Mouse (Mus musculus) heart, embryonic 13.5 days (tissue): ENCODE measurements around the gene Gadl1. TPM values are rescaled to one million over a fixed set of nuclear protein-coding genes. Genes with fewer than 3 reads are reported as not detected.

Experiments
- ATAC-seq: fragments of 200-750 bp; cut with Nextera tagmentation; 2 replicates; pipeline ENCODE4 v1.8.0; 2017; ENCODE audit warnings: moderate TSS enrichment; ENCODE audit not compliant: insufficient number of reproducible peaks, low FRiP score, low TSS enrichment; ENCODE audit errors: extremely low read depth
- H3K27ac ChIP-seq: fragments of 300-500 bp; sonication (generic); replicated peaks from 2 replicates; pipeline ENCODE4 v1.5.1; 2015; ENCODE audit warnings: moderate library complexity, mild to moderate bottlenecking, inconsistent platforms
- H3K27me3 ChIP-seq: fragments of 300-500 bp; sonication (generic); replicated peaks from 2 replicates; pipeline ENCODE4 v1.6.1; 2015; ENCODE audit warnings: mild to moderate bottlenecking, inconsistent platforms
- H3K36me3 ChIP-seq: fragments of 300-500 bp; sonication (generic); 2 replicates; pipeline ENCODE4 v1.6.1; 2015; ENCODE audit warnings: mild to moderate bottlenecking, inconsistent platforms
- H3K4me1 ChIP-seq: fragments of 300-500 bp; sonication (generic); 2 replicates; pipeline ENCODE4 v1.6.1; 2015; ENCODE audit warnings: inconsistent platforms
- H3K4me2 ChIP-seq: fragments of 300-500 bp; sonication (generic); 2 replicates; pipeline ENCODE4 v1.6.1; 2015; ENCODE audit warnings: inconsistent platforms, mild to moderate bottlenecking, moderate library complexity
- H3K4me3 ChIP-seq: fragments of 300-500 bp; sonication (generic); 2 replicates; pipeline ENCODE4 v1.5.1; 2015; ENCODE audit warnings: moderate library complexity, mild to moderate bottlenecking, inconsistent platforms
- H3K9ac ChIP-seq: fragments of 300-500 bp; sonication (generic); 2 replicates; pipeline ENCODE4 v1.6.1; 2015; ENCODE audit warnings: inconsistent platforms, mild to moderate bottlenecking, moderate library complexity
- H3K9me3 ChIP-seq: fragments of 300-500 bp; sonication (generic); 2 replicates; pipeline ENCODE4 v1.6.1; 2016; ENCODE audit warnings: inconsistent platforms
- WGBS: fragments of 180-500 bp; shearing (Covaris S2); methylation state at CpG from one replicate; pipeline ENCODE4 v1.1.7; 2015; ENCODE audit warnings: mixed read lengths; 5-methylcytosine and 5-hydroxymethylcytosine counted together
- polyA plus RNA-seq: library from polyadenylated mRNA; unstranded; fragments of >200 nt; fragmentation: Nextera tagmentation; extraction: Ambion mirVana; gene quantifications from 2 replicates; pipeline ENCODE4 v1.2.1, GENCODE M21; 2015

Gadl1 gene
- polyA plus RNA-seq, 1 experiment from 2014 or later = 0.48 TPM

GRCm38 (mm10) chr9:116115875-116116274, 206.6 kb downstream of the Gadl1 start:
- H3K36me3 ChIP-seq = peaks cover 51% of the 10 kb centered on the region
- no peak overlapping the region for H3K9ac ChIP-seq
- H3K9me3 ChIP-seq = no peaks in the 10 kb centered on the region
- H3K27ac ChIP-seq = no peak overlapping the region
- H3K4me3 ChIP-seq = no peak overlapping the region
- ATAC-seq = no peak
- no peaks in the 10 kb centered on the region for H3K27me3 ChIP-seq
- H3K4me2 ChIP-seq = no peak overlapping the region
- H3K4me1 ChIP-seq = peaks cover 32% of the 10 kb centered on the region
- WGBS = 84% methylated on average over 7 of the region's 7 CpGs

GRCm38 (mm10) chr9:116118332-116118872, 209.1 kb downstream of the Gadl1 start:
- Histone ChIP-seq H3K36me3 (peaks cover 57% of the 10 kb centered on the region), H3K4me1 (peaks cover 36% of the 10 kb centered on the region), H3K4me2 (no peak overlapping the region), H3K4me3 (no peak overlapping the region), H3K9me3 (no peaks in the 10 kb centered on the region), H3K27me3 (no peaks in the 10 kb centered on the region), H3K9ac (no peak overlapping the region), H3K27ac (no peak overlapping the region)
- ATAC-seq = no peak
- 79% methylated on average over 8 of the region's 8 CpGs for WGBS

- Histone ChIP-seq H3K4me1 (peaks cover 32% of the 10 kb centered on the region), H3K9me3 (no peaks in the 10 kb centered on the region), H3K9ac (no peak overlapping the region), H3K27me3 (no peaks in the 10 kb centered on the region), H3K27ac (no peak overlapping the region), H3K4me2 (no peak overlapping the region), H3K36me3 (peaks cover 67% of the 10 kb centered on the region), H3K4me3 (no peak overlapping the region)
- no peak for ATAC-seq
- WGBS = 41% methylated on average over 7 of the region's 7 CpGs
Measured at GRCm38 (mm10) chr9:116119990-116120389, 210.7 kb downstream of the Gadl1 start.

GRCm38 (mm10) chr9:116121472-116121871, 212.2 kb downstream of the Gadl1 start:
- peaks cover 28% of the 10 kb centered on the region for H3K4me1 ChIP-seq
- no peak overlapping the region for H3K4me3 ChIP-seq
- H3K27me3 ChIP-seq = no peaks in the 10 kb centered on the region
- no peak overlapping the region for H3K27ac ChIP-seq
- no peak overlapping the region for H3K4me2 ChIP-seq
- ATAC-seq = no peak
- H3K36me3 ChIP-seq = peaks cover 72% of the 10 kb centered on the region
- H3K9me3 ChIP-seq = no peaks in the 10 kb centered on the region
- H3K9ac ChIP-seq = no peak overlapping the region
- WGBS = 81% methylated on average over 7 of the region's 7 CpGs

- WGBS = 71% methylated on average over 6 of the region's 6 CpGs
- Histone ChIP-seq H3K9ac (no peak overlapping the region), H3K4me3 (no peak overlapping the region), H3K4me1 (peaks cover 28% of the 10 kb centered on the region), H3K36me3 (peaks cover 73% of the 10 kb centered on the region), H3K4me2 (no peak overlapping the region), H3K9me3 (no peaks in the 10 kb centered on the region), H3K27me3 (no peaks in the 10 kb centered on the region), H3K27ac (peak overlapping the region; percentile 73)
- ATAC-seq = no peak
Measured at GRCm38 (mm10) chr9:116122544-116122943, 213.3 kb downstream of the Gadl1 start.

- 49% methylated on average over 9 of the region's 9 CpGs for WGBS
- H3K4me2 ChIP-seq = no peak overlapping the region
- peak; percentile 21; the same call in 1 of the 2 replicates for ATAC-seq
- H3K27ac ChIP-seq = peak overlapping the region; percentile 73
- peaks cover 74% of the 10 kb centered on the region for H3K36me3 ChIP-seq
- no peaks in the 10 kb centered on the region for H3K9me3 ChIP-seq
- H3K9ac ChIP-seq = no peak overlapping the region
- no peak overlapping the region for H3K4me3 ChIP-seq
- H3K4me1 ChIP-seq = peaks cover 28% of the 10 kb centered on the region
- H3K27me3 ChIP-seq = no peaks in the 10 kb centered on the region
Measured at GRCm38 (mm10) chr9:116122969-116123589, 213.8 kb downstream of the Gadl1 start.
